Mouse (Mus musculus) stomach, postnatal 0 days (tissue): ENCODE measurements around the gene Cetn3.

ENCODE experiments used
- CTCF ChIP-seq: IDR thresholded peaks from 2 replicates; pipeline ENCODE4 v1.5.1; 2016; ENCODE audit warnings: antibody characterized with exemption, low read depth, mild to moderate bottlenecking, moderate library complexity
- EP300 ChIP-seq: optimal IDR thresholded peaks from 2 replicates; pipeline ENCODE3; 2016; ENCODE audit warnings: antibody characterized with exemption

DNA sequence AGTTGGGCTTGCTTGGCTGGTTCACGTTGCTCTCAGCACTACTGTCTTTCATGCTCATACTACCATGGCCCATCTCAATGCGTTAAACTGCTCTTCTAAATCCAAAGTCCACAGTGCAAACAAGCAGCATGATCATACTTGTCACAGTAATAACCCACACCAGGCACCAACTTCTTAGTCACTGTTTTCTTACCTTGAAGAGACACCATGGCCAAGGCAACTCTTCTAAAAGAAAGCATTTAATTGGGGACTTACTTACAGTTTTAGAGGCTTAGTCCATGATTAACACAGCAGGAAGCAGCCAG lies 38.8 kb upstream of the Cetn3 start:
- no peak for TF ChIP-seq EP300
- TF ChIP-seq CTCF, result no peak
